Mouse (Mus musculus): ENCODE measurements around the gene Snapc3. TPM values are rescaled to one million over a fixed set of nuclear protein-coding genes. Genes with fewer than 3 reads are reported as not detected.
A peak's percentile ranks its signal among the peaks of the same experiment; 100 is the strongest.

The Snapc3 gene
- total and polyA plus RNA-seq, 3 experiments = 12.0 to 15.7 (median 15.5) TPM

DNA sequence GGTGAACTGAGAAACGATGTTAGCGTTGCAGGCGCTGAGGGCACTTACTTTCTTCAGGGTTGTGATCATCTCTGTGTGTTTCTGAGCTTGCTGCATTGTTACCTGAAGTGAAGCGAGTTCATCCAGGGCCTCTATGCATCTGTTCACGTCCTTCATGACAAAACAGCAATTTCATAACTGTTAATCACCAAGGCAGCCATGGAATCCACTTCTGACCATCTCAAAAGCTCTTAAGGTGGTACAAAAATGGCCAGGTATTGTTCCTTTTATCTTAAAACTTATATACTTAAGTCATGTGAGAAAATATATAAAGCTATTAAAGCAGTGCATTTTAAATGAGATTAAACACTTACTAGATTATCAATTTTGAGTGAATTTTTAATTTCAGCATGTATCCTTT lies 42.6 kb downstream of the Snapc3 start:
- 92% methylated on average over 5 of the region's 5 CpGs for WGBS
- no peak for DNase-seq

DNA sequence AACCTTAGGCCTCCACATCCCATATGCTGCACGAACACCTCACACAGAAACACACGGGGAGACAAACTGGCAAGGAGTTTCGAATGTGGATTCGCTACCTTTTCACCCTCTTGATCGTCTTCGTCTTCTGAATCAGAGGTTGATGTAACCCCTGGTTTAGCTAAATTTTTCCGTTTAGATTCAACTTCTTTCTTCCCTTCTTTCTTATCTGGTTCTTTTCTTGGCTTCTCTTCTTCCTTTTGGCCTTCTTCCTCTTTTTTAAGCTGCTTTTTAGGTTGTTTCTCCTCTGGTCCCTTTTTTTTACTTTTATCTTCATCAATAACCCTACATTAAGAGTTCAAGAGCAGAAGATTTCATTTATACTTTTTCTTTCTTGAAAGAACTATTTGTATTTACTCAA lies 47.3 kb downstream of the Snapc3 start:
- H3K36me3 ChIP-seq (ENCODE audit: control insufficient read depth, insufficient read depth, low read length) = peaks cover 12% of the 10 kb centered on the region
- no peaks in the 10 kb centered on the region; the same call in 1 of the 2 replicates for H3K4me1 ChIP-seq (ENCODE audit: control insufficient read depth, insufficient read depth, low read length)
- H3K4me3 ChIP-seq = no peak overlapping the region
- DNase-seq = no peak
- intact Hi-C loops (cut with DNase I) = no loop called here
- no peaks in the 10 kb centered on the region for H3K79me2 ChIP-seq (replicated peaks; ENCODE audit: control insufficient read depth, insufficient read depth, low read length)
- no peak for TF ChIP-seq CTCF (IDR thresholded peaks at IDR 0.05)
- TF ChIP-seq POLR2A (IDR thresholded peaks at IDR 0.05; ENCODE audit: insufficient read depth, low read depth, low read length) = no peak
- TF ChIP-seq EP300 (IDR thresholded peaks at IDR 0.05; ENCODE audit: insufficient read depth, low read depth, low read length) = no peak
- WGBS = 77% methylated on average over 7 of the region's 7 CpGs
- no peak overlapping the region for H3K9ac ChIP-seq (ENCODE audit: low read depth, low read length)
- no peaks in the 10 kb centered on the region for H3K27me3 ChIP-seq (ENCODE audit: control insufficient read depth, insufficient read depth, low read length)
- H3K27ac ChIP-seq = no peak overlapping the region

More for the DNA sequence above, 42.6 kb downstream of the Snapc3 start:
- intact Hi-C loops (cut with DNase I) = no loop called here
- no peak overlapping the region for H3K4me3 ChIP-seq
- H3K27ac ChIP-seq = no peak overlapping the region
- peaks cover 10% of the 10 kb centered on the region for H3K36me3 ChIP-seq (ENCODE audit: control insufficient read depth, insufficient read depth, low read length)
- TF ChIP-seq CTCF (IDR thresholded peaks at IDR 0.05) = no peak
- no peak for TF ChIP-seq EP300 (IDR thresholded peaks at IDR 0.05; ENCODE audit: insufficient read depth, low read depth, low read length)
- no peak for TF ChIP-seq POLR2A (IDR thresholded peaks at IDR 0.05; ENCODE audit: insufficient read depth, low read depth, low read length)
- no peak overlapping the region for H3K9ac ChIP-seq (ENCODE audit: low read depth, low read length)
- H3K4me1 ChIP-seq (ENCODE audit: control insufficient read depth, insufficient read depth, low read length) = no peaks in the 10 kb centered on the region; the same call in 1 of the 2 replicates
- no peaks in the 10 kb centered on the region for H3K27me3 ChIP-seq (ENCODE audit: control insufficient read depth, insufficient read depth, low read length)
- H3K79me2 ChIP-seq (replicated peaks; ENCODE audit: control insufficient read depth, insufficient read depth, low read length) = no peaks in the 10 kb centered on the region

DNA sequence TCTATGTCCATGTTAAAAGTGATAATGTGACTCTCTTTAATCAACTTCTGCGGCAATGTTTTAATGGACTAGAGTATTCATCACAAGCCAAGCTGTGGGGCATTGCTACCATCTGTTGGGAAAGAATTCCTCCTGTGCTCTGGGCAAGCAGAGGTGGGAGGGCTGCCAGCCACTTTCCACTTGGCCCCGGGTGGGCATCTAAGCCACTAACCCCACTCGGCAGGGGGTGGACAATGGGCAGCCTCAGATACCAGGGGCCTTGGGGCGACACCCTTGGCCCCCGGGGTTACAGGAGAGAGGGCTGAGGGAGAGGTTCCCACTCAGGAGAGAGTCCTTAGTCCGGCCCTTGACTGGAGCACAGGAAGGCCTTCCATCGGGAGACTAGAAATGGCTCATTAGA lies 50.1 kb downstream of the Snapc3 start:
- no peaks in the 10 kb centered on the region; the same call in 1 of the 2 replicates for H3K4me1 ChIP-seq (ENCODE audit: control insufficient read depth, insufficient read depth, low read length)
- TF ChIP-seq EP300 (IDR thresholded peaks at IDR 0.05; ENCODE audit: insufficient read depth, low read depth, low read length) (no peak), CTCF (IDR thresholded peaks at IDR 0.05) (no peak), POLR2A (IDR thresholded peaks at IDR 0.05; ENCODE audit: insufficient read depth, low read depth, low read length) (no peak)
- DNase-seq = no peak
- H3K9ac ChIP-seq (ENCODE audit: low read depth, low read length) = no peak overlapping the region
- no peak overlapping the region for H3K27ac ChIP-seq
- H3K36me3 ChIP-seq (ENCODE audit: control insufficient read depth, insufficient read depth, low read length) = peaks cover 14% of the 10 kb centered on the region
- H3K4me3 ChIP-seq = no peak overlapping the region
- 85% methylated on average over 7 of the region's 7 CpGs for WGBS
- no peaks in the 10 kb centered on the region for H3K79me2 ChIP-seq (replicated peaks; ENCODE audit: control insufficient read depth, insufficient read depth, low read length)
- intact Hi-C loops (cut with DNase I) = no loop called here
- no peaks in the 10 kb centered on the region for H3K27me3 ChIP-seq (ENCODE audit: control insufficient read depth, insufficient read depth, low read length)

DNA sequence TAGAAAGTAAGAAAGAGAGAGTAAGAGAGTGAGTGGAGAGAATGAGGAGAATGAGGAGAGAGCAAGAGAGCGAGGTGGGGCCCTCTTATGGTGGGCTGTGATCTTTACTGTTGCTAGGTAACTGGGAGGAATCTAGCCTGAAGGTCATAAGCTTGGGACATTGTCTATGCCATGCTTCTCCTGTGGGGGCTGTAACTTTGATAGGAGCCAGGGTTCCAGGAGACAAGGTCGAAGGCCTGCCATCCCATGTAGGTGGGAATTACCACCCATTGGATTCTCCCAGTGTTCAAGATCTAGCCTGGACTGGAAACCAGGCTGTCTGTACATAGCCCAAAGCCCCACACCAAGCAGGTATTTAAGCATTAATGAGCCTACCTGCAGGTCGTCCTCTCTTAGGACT lies 50.7 kb downstream of the Snapc3 start:
- H3K9ac ChIP-seq (ENCODE audit: low read depth, low read length) = no peak overlapping the region
- no peaks in the 10 kb centered on the region for H3K79me2 ChIP-seq (replicated peaks; ENCODE audit: control insufficient read depth, insufficient read depth, low read length)
- WGBS = 80% methylated on average over 3 of the region's 3 CpGs
- H3K27ac ChIP-seq = no peak overlapping the region
- intact Hi-C loops (cut with DNase I) = no loop called here
- DNase-seq = no peak
- TF ChIP-seq CTCF (IDR thresholded peaks at IDR 0.05) (no peak), EP300 (IDR thresholded peaks at IDR 0.05; ENCODE audit: insufficient read depth, low read depth, low read length) (no peak), POLR2A (IDR thresholded peaks at IDR 0.05; ENCODE audit: insufficient read depth, low read depth, low read length) (no peak)
- no peaks in the 10 kb centered on the region for H3K27me3 ChIP-seq (ENCODE audit: control insufficient read depth, insufficient read depth, low read length)
- H3K4me1 ChIP-seq (ENCODE audit: control insufficient read depth, insufficient read depth, low read length) = no peaks in the 10 kb centered on the region; the same call in 1 of the 2 replicates
- H3K4me3 ChIP-seq = no peak overlapping the region
- peaks cover 13% of the 10 kb centered on the region for H3K36me3 ChIP-seq (ENCODE audit: control insufficient read depth, insufficient read depth, low read length)

DNA sequence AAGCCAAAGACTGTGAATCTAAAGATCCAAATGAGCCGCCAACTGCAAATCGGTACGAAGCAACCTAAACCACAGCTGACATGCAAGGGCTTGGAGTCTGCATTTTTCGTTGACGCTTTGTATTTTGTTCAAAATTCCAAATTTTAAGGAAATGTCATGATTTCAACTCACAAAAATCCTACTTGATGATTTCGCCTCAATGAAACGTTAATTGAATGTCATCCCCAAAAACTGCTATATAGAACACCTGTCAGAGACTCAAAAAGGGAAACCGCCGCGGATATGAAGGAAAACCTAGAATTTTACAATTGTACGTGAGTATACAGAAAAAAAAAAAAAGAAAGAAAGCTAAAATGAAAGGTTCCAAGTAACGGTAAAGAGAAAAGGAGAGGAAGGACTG lies 67.7 kb downstream of the Snapc3 start:
- no peaks in the 10 kb centered on the region for H3K79me2 ChIP-seq (replicated peaks; ENCODE audit: control insufficient read depth, insufficient read depth, low read length)
- peaks cover 4% of the 10 kb centered on the region; the same call in 1 of the 2 replicates for H3K36me3 ChIP-seq (ENCODE audit: control insufficient read depth, insufficient read depth, low read length)
- intact Hi-C loops (cut with DNase I) = loop anchor here (1.0 kb wide), 1 partner anchor 85 kb away; no protein-coding TSS in a partner anchor
- H3K4me1 ChIP-seq (ENCODE audit: control insufficient read depth, insufficient read depth, low read length) = no peaks in the 10 kb centered on the region; the same call in none of the 2 replicates
- no peaks in the 10 kb centered on the region for H3K27me3 ChIP-seq (ENCODE audit: control insufficient read depth, insufficient read depth, low read length)
- DNase-seq = no peak
- peak overlapping the region; percentile 73 for H3K4me3 ChIP-seq
- WGBS = 36% methylated on average over 12 of the region's 12 CpGs
- TF ChIP-seq CTCF (IDR thresholded peaks at IDR 0.05) = no peak
- no peak for TF ChIP-seq POLR2A (IDR thresholded peaks at IDR 0.05; ENCODE audit: insufficient read depth, low read depth, low read length)
- TF ChIP-seq EP300 (IDR thresholded peaks at IDR 0.05; ENCODE audit: insufficient read depth, low read depth, low read length) = no peak
- H3K9ac ChIP-seq (ENCODE audit: low read depth, low read length) = peak overlapping the region; percentile 90
- H3K27ac ChIP-seq = peak overlapping the region; percentile 97

DNA sequence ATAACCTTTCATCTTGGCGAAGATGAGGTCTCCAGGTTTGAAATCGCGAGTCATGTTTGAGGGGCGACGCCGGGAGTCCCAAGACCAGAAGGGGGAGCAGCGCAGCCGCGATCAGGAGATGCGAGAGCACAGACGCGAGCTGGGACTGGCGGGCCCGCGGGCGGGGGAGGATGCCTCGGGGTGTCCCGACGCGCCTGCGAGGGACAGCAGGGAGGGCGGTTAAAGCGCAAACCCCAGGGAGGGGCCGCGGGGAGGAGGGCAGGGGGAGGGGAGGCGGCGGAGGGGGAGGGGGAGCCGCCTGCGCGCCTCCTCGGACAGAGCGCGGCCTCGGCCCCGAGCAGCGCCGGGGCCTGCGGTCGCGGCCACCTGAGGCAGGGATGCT lies 68.2 kb downstream of the Snapc3 start:
- Histone ChIP-seq H3K4me3 (peak overlapping the region; percentile 73), H3K79me2 (replicated peaks; ENCODE audit: control insufficient read depth, insufficient read depth, low read length) (no peaks in the 10 kb centered on the region), H3K9ac (ENCODE audit: low read depth, low read length) (peak overlapping the region; percentile 90), H3K36me3 (ENCODE audit: control insufficient read depth, insufficient read depth, low read length) (peaks cover 4% of the 10 kb centered on the region; the same call in 1 of the 2 replicates), H3K27me3 (ENCODE audit: control insufficient read depth, insufficient read depth, low read length) (no peaks in the 10 kb centered on the region), H3K4me1 (ENCODE audit: control insufficient read depth, insufficient read depth, low read length) (no peaks in the 10 kb centered on the region; the same call in none of the 2 replicates), H3K27ac (peak overlapping the region; percentile 97)
- WGBS = under 1% methylated on average over 21 of the region's 40 CpGs
- TF ChIP-seq CTCF (IDR thresholded peaks at IDR 0.05) = peak; percentile 80
- 0 out of 2 replicates have a peak, but pooled peaks have one; percentile 20 for TF ChIP-seq EP300 (IDR thresholded peaks at IDR 0.05; ENCODE audit: insufficient read depth, low read depth, low read length)
- TF ChIP-seq POLR2A (IDR thresholded peaks at IDR 0.05; ENCODE audit: insufficient read depth, low read depth, low read length) = no peak
- DNase-seq = peak; percentile 85 to 87
- intact Hi-C loops (cut with DNase I) = loop anchor here (1.0 to 2.0 kb wide), 3 partner anchors 39 to 85 kb away; partner anchors contain the start of gene Ccdc171
